Mouse (Mus musculus) MEL (cell line): ENCODE measurements at regions not wholly inside any gene's neighbourhood (a gene's known extent, or its start where the extent isn't known, plus 50 kb on each side); places are given as distances from the start of the nearest gene placed in this dataset.

Source experiments
- DNase-seq: peaks from one replicate; pipeline ENCODE4 v3.0.0; 2011; ENCODE audit warnings: low read depth, low spot score
- H3K27ac ChIP-seq: 2 replicates; pipeline ENCODE4 v1.5.1; 2012; ENCODE audit warnings: low read depth, mild to moderate bottlenecking, control low read depth, low read length, moderate library complexity; ENCODE audit not compliant: control insufficient read depth
- H3K27me3 ChIP-seq, 2 experiments: fragments of 150-350 bp in 1 of 2; sonication (generic) in 1 of 2; 2 replicates each; pipeline ENCODE4 v1.6.1; 2012; ENCODE audit warnings: low read length in 2 of 2, mild to moderate bottlenecking in 2 of 2, improper control_type of control experiment in 1 of 2, moderate library complexity in 1 of 2; ENCODE audit not compliant: insufficient read depth in 2 of 2, control insufficient read depth in 1 of 2
- H3K36me3 ChIP-seq, 2 experiments: 2 replicates each; pipeline ENCODE4 v1.6.1; 2012 to 2014; ENCODE audit warnings: low read length in 2 of 2, improper control_type of control experiment in 1 of 2, inconsistent platforms in 1 of 2, mild to moderate bottlenecking in 1 of 2; ENCODE audit not compliant: insufficient read depth in 2 of 2, control insufficient read depth in 1 of 2
- H3K4me1 ChIP-seq, 2 experiments: fragments of 150-350 bp in 1 of 2; sonication (generic) in 1 of 2; 2 replicates each; pipeline ENCODE4 v1.6.1; 2012; ENCODE audit warnings: low read length in 2 of 2, improper control_type of control experiment in 1 of 2, mild to moderate bottlenecking in 1 of 2; ENCODE audit not compliant: insufficient read depth in 2 of 2, control insufficient read depth in 1 of 2
- H3K4me3 ChIP-seq, 2 experiments: fragments of 150-350 bp in 1 of 2; sonication (generic) in 1 of 2; 2 replicates each; pipeline ENCODE4 v1.5.1; 2012; ENCODE audit warnings: low read depth in 2 of 2, low read length in 2 of 2, mild to moderate bottlenecking in 2 of 2, moderate library complexity in 2 of 2, control low read depth in 1 of 2, improper control_type of control experiment in 1 of 2; ENCODE audit not compliant: control insufficient read depth in 1 of 2, insufficient read depth in 1 of 2
- H3K79me2 ChIP-seq: 2 replicates; pipeline ENCODE4 v1.6.1; 2012; ENCODE audit warnings: mild to moderate bottlenecking, low read length, moderate library complexity; ENCODE audit not compliant: control insufficient read depth, poor library complexity, insufficient read depth
- H3K9ac ChIP-seq: 2 replicates; pipeline ENCODE4 v1.6.1; 2012; ENCODE audit warnings: low read depth, mild to moderate bottlenecking, control low read depth, low read length, moderate library complexity; ENCODE audit not compliant: control insufficient read depth, poor library complexity, severe bottlenecking
- H3K9me3 ChIP-seq: fragments of 150-350 bp; sonication (generic); replicated peaks from 2 replicates; pipeline ENCODE4 v1.6.1; 2012; ENCODE audit warnings: mild to moderate bottlenecking, low read length, improper control_type of control experiment, moderate library complexity; ENCODE audit not compliant: insufficient read depth
- BHLHE40 ChIP-seq: IDR thresholded peaks from 2 replicates; pipeline ENCODE4 v1.6.1; 2012; ENCODE audit warnings: low read depth, mild to moderate bottlenecking, inconsistent platforms, low read length, improper control_type of control experiment, borderline replicate concordance
- CTCF ChIP-seq, 3 experiments: IDR thresholded peaks in 2 of 3; conservative IDR thresholded peaks in 1 of 3; 2 replicates each; pipeline ENCODE4 v1.5.1; 2011 to 2012; ENCODE audit warnings: low read length in 3 of 3, low read depth in 2 of 3, mild to moderate bottlenecking in 2 of 3, improper control_type of control experiment in 1 of 3, inconsistent platforms in 1 of 3, mixed read lengths in 1 of 3, moderate library complexity in 1 of 3; ENCODE audit not compliant: control insufficient read depth in 1 of 3, insufficient read depth in 1 of 3, poor library complexity in 1 of 3, severe bottlenecking in 1 of 3
- E2F4 ChIP-seq: IDR thresholded peaks from 2 replicates; pipeline ENCODE4 v1.6.1; 2011; ENCODE audit warnings: low read depth, low read length, improper control_type of control experiment, borderline replicate concordance
- ELF1 ChIP-seq: IDR thresholded peaks from 2 replicates; pipeline ENCODE4 v1.6.1; 2014; ENCODE audit warnings: low read depth, mild to moderate bottlenecking, inconsistent platforms, low read length, improper control_type of control experiment, moderate library complexity
- ETS1 ChIP-seq: IDR thresholded peaks from 2 replicates; pipeline ENCODE4 v1.6.1; 2012; ENCODE audit warnings: low read depth, mild to moderate bottlenecking, inconsistent platforms, low read length, improper control_type of control experiment, moderate library complexity
- HCFC1 ChIP-seq: IDR thresholded peaks from 2 replicates; pipeline ENCODE4 v1.6.1; 2012; ENCODE audit warnings: low read depth, mild to moderate bottlenecking, inconsistent platforms, low read length, improper control_type of control experiment, moderate library complexity
- MEF2A ChIP-seq: IDR thresholded peaks from 2 replicates; pipeline ENCODE4 v1.6.1; 2014; ENCODE audit warnings: low read depth, mild to moderate bottlenecking, inconsistent platforms, low read length, improper control_type of control experiment; ENCODE audit not compliant: poor library complexity, insufficient replicate concordance, severe bottlenecking; ENCODE audit errors: extremely low read depth
- POLR2A ChIP-seq, 2 experiments: IDR thresholded peaks; 2 replicates each; pipeline ENCODE4 v1.6.1; 2011 to 2012; ENCODE audit warnings: low read length in 2 of 2, mild to moderate bottlenecking in 2 of 2, control low read depth in 1 of 2, improper control_type of control experiment in 1 of 2, low read depth in 1 of 2, moderate library complexity in 1 of 2; ENCODE audit not compliant: control insufficient read depth in 1 of 2, insufficient read depth in 1 of 2, poor library complexity in 1 of 2
- POLR2AphosphoS5 ChIP-seq: IDR thresholded peaks from 2 replicates; pipeline ENCODE4 v1.6.1; 2012; ENCODE audit warnings: low read depth, borderline replicate concordance, mild to moderate bottlenecking, inconsistent platforms, low read length, moderate library complexity, mixed read lengths
- RCOR1 ChIP-seq: IDR thresholded peaks from 2 replicates; pipeline ENCODE4 v1.6.1; 2012; ENCODE audit warnings: low read depth, mild to moderate bottlenecking, inconsistent platforms, low read length, improper control_type of control experiment
- TAL1 ChIP-seq: IDR thresholded peaks from 2 replicates; pipeline ENCODE4 v1.6.1; 2012; ENCODE audit warnings: mild to moderate bottlenecking, inconsistent platforms, low read length, moderate library complexity, mixed read lengths
- TBP ChIP-seq: IDR thresholded peaks from 2 replicates; pipeline ENCODE4 v1.8.0; 2011; ENCODE audit warnings: low read depth, low read length, improper control_type of control experiment
- UBTF ChIP-seq: IDR thresholded peaks from 2 replicates; pipeline ENCODE4 v1.6.1; 2012; ENCODE audit warnings: low read depth, mild to moderate bottlenecking, inconsistent platforms, low read length, improper control_type of control experiment, moderate library complexity, borderline replicate concordance; ENCODE audit not compliant: insufficient read depth
- ZC3H11A ChIP-seq: IDR thresholded peaks from 2 replicates; pipeline ENCODE4 v1.6.1; 2012; ENCODE audit warnings: low read depth, mild to moderate bottlenecking, inconsistent platforms, low read length, improper control_type of control experiment
- ZKSCAN1 ChIP-seq: IDR thresholded peaks from 2 replicates; pipeline ENCODE4 v1.6.1; 2012; ENCODE audit warnings: low read depth, mild to moderate bottlenecking, inconsistent platforms, low read length, improper control_type of control experiment, moderate library complexity
- ZMIZ1 ChIP-seq: IDR thresholded peaks from 2 replicates; pipeline ENCODE4 v1.6.1; 2012; ENCODE audit warnings: low read depth, mild to moderate bottlenecking, inconsistent platforms, low read length, improper control_type of control experiment, moderate library complexity

DNA sequence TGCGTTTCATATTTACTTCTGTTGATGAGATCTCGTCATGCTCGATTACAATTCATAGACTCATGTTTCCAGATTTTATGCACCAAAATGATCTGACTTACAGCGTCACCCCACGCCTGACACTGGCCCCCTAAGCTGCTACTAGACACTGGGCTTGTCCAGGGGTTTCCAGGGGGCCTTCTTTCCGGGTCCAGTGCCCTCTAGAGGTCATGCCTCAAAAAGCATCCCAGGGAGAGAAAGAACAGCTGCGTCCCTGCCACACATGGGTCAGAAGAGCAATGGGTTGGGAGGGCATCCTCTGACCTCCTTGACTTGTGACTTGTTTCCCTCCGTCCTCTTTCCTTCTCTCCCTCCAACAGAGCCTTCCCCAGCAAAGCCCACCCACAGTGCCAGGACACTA lies 109.2 kb upstream of the Csf3r start:
- H3K79me2 ChIP-seq = no peaks in the 10 kb centered on the region
- H3K27ac ChIP-seq = no peak overlapping the region
- no peak overlapping the region for H3K9ac ChIP-seq
- no peaks in the 10 kb centered on the region for H3K27me3 ChIP-seq
- no peaks in the 10 kb centered on the region for H3K4me1 ChIP-seq
- H3K36me3 ChIP-seq = no peaks in the 10 kb centered on the region
- H3K4me3 ChIP-seq = no peak overlapping the region
- TF ChIP-seq CTCF (IDR thresholded peaks at IDR 0.05 in 2 of 3, conservative IDR thresholded peaks at IDR 0.05 in 1 of 3; ENCODE audit: control insufficient read depth in 1 of 3, insufficient read depth in 1 of 3, low read depth in 2 of 3, low read length in 3 of 3, poor library complexity in 1 of 3, severe bottlenecking in 1 of 3) (0 out of 6 replicates have a peak, but pooled peaks of 1 of the 3 experiments have one; percentile 16), HCFC1 (no peak)
- no peaks in the 10 kb centered on the region for H3K9me3 ChIP-seq
- DNase-seq = no peak

DNA sequence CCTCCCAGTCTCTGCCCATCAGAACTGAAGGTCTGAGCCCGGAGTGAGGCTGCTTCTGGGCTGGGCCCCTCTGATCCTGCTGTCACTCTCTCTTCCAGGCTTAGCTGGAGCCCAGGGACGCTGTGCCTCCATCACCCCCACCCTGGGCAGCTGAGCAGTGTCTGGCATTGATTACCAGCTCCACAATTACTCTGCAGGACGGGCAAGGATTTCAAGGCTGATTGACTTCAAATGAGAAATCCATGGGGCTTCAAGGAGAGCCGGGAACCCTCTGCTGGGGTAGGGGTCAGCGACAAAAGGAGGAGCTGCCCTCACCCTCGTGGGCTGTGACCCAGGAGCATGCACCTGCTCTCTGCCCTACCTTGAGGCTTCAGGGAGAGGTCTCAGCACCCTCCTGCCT lies 107.1 kb upstream of the Csf3r start:
- DNase-seq = no peak
- no peaks in the 10 kb centered on the region for H3K27me3 ChIP-seq
- no peaks in the 10 kb centered on the region for H3K9me3 ChIP-seq
- H3K79me2 ChIP-seq = no peaks in the 10 kb centered on the region
- H3K9ac ChIP-seq = no peak overlapping the region
- TF ChIP-seq POLR2A (IDR thresholded peaks at IDR 0.05; ENCODE audit: control insufficient read depth in 1 of 2, insufficient read depth in 1 of 2, low read depth in 1 of 2, low read length in 2 of 2, poor library complexity in 1 of 2) = no peak
- TF ChIP-seq POLR2AphosphoS5 = no peak
- H3K36me3 ChIP-seq = no peaks in the 10 kb centered on the region
- H3K27ac ChIP-seq = no peak overlapping the region
- H3K4me3 ChIP-seq = no peak overlapping the region
- no peaks in the 10 kb centered on the region for H3K4me1 ChIP-seq

GRCm38 (mm10) chr4:125921550-125922316 lies 102.6 kb upstream of the Csf3r start:
- H3K27me3 ChIP-seq = no peaks in the 10 kb centered on the region

DNA sequence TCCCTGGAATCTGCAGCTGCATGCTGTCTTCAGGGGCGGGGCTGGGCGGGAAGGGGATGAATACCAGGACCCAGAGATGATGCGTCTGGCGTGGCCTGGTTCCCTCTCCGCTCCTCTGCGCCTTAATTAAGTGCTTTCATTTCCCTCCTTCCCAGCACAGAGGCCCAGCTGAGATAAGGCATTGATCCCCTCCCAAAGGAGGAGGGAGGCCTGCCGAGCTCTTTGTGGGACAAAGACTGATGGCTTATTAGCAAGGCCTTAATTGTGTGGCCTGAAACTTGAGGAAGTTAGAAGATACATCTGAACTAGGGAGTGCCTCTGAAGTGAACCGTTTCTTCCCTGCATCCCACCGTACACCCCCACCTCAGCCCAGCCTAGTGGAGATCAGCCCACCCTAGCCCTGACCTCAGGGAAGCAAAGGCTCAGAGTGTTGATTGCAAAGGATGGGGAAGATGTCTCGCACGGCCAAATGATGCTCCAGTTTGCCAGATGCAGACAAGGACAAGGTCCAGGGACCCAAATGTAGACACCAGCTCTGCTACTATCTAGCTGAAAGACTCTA lies 102.0 kb upstream of the Csf3r start:
- Histone ChIP-seq H3K4me3 (no peak overlapping the region), H3K36me3 (no peaks in the 10 kb centered on the region), H3K4me1 (no peaks in the 10 kb centered on the region), H3K27ac (no peak overlapping the region), H3K9me3 (no peaks in the 10 kb centered on the region), H3K79me2 (no peaks in the 10 kb centered on the region), H3K27me3 (no peaks in the 10 kb centered on the region), H3K9ac (no peak overlapping the region)
- DNase-seq = no peak
- no peak for TF ChIP-seq TAL1
- no peak for TF ChIP-seq TBP
- TF ChIP-seq BHLHE40 = no peak
- TF ChIP-seq RCOR1 = no peak
- no peak for TF ChIP-seq E2F4
- TF ChIP-seq MEF2A = no peak
- TF ChIP-seq ZKSCAN1 = no peak
- no peak for TF ChIP-seq ZMIZ1

More at GRCm38 (mm10) chr4:125921550-125922316, 102.6 kb upstream of the Csf3r start:
- no peaks in the 10 kb centered on the region for H3K79me2 ChIP-seq
- H3K4me3 ChIP-seq = no peak overlapping the region
- H3K9me3 ChIP-seq = no peaks in the 10 kb centered on the region
- no peak overlapping the region for H3K27ac ChIP-seq
- no peaks in the 10 kb centered on the region for H3K36me3 ChIP-seq
- TF ChIP-seq POLR2A (IDR thresholded peaks at IDR 0.05; ENCODE audit: control insufficient read depth in 1 of 2, insufficient read depth in 1 of 2, low read depth in 1 of 2, low read length in 2 of 2, poor library complexity in 1 of 2) (no peak), UBTF (no peak), ETS1 (no peak), POLR2AphosphoS5 (no peak), ELF1 (no peak), HCFC1 (no peak), ZC3H11A (no peak)
- DNase-seq = no peak
- H3K4me1 ChIP-seq = no peaks in the 10 kb centered on the region
- H3K9ac ChIP-seq = no peak overlapping the region
